Mouse (Mus musculus): ENCODE results near the gene Tmem132c.

GRCm38 (mm10) chr5:127546585-127546991, 305.0 kb downstream of the Tmem132c start:
- TF ChIP-seq POLR2A (IDR thresholded peaks at IDR 0.05; ENCODE audit: control insufficient read depth, low read depth, low read length): no peak
- TF ChIP-seq CTCF (IDR thresholded peaks at IDR 0.05; ENCODE audit: control insufficient read depth, insufficient read depth, insufficient replicate concordance, low read depth, low read length): no peak

Measured in testis, adult 2 months (tissue).